Mouse (Mus musculus): ENCODE data around the gene Fmnl2.

GRCm38 (mm10) chr2:52874721-52875120 is 17.1 kb downstream of the Fmnl2 start:
- TF ChIP-seq POLR2AphosphoS2 (IDR thresholded peaks at IDR 0.05; ENCODE audit: insufficient read length, low read depth) (no peak), E2F4 (IDR thresholded peaks at IDR 0.05; ENCODE audit: insufficient read depth) (no peak), MYOD1 (IDR thresholded peaks at IDR 0.05; ENCODE audit: control insufficient read depth in 1 of 3, insufficient read length in 2 of 3, low read depth in 2 of 3) (no peak), MAX (IDR thresholded peaks at IDR 0.05; ENCODE audit: low read depth) (no peak), POLR2A (IDR thresholded peaks at IDR 0.05; ENCODE audit: insufficient read length, low read depth) (no peak), USF1 (IDR thresholded peaks at IDR 0.05; ENCODE audit: low read depth) (no peak), TCF12 (IDR thresholded peaks at IDR 0.05; ENCODE audit: insufficient read depth, poor library complexity, severe bottlenecking) (no peak), TCF3 (IDR thresholded peaks at IDR 0.05; ENCODE audit: insufficient read length, low read depth) (no peak), CEBPB (IDR thresholded peaks at IDR 0.05; ENCODE audit: insufficient read depth, poor library complexity, severe bottlenecking) (no peak)

Data from myocyte (in vitro differentiated cells).